Comparison of ENCODE assay signal across 8 mouse cellular contexts in the genomic region with DNA sequence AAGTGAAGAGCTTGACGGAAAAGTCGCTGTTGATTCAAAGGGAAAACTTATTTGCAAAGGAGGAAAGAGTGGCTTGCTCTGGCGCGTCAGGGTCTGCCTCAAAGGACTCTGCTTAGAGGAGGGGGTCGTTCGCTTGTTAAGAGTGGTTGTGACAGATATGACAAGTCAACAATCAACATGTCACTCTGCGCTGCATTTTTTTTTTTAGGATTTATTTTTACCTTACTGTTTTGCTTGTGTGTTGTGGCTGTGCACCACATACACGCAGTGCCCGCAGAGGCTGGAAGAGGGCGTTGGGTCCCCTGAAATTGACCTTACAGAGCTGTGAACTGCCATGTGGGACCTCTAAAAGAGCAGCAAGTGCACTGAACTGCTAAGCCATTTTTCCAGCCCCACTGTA. TPM values are rescaled to one million over a fixed set of nuclear protein-coding genes. Genes with fewer than 3 reads are reported as not detected.
DNase-seq lines count a peak whose midpoint lies in the region; ATAC-seq and TF ChIP-seq lines count a peak whose summit lies in the region.

No protein-coding gene starts in this region.

- no peaks in the 10 kb centered on the region for H3K27me3 ChIP-seq in heart, adult 2 months (ENCODE audit: control insufficient read depth, insufficient read depth, low read length)
- no peaks in the 10 kb centered on the region for H3K27me3 ChIP-seq in embryonic facial prominence, embryonic 15.5 days
- H3K27me3 ChIP-seq in kidney, postnatal 0 days (ENCODE audit: insufficient read depth, low read length) = no peaks in the 10 kb centered on the region
- H3K27me3 ChIP-seq in midbrain, embryonic 15.5 days (replicated peaks) = no peaks in the 10 kb centered on the region

- peak overlapping the region; percentile 59 for H3K4me2 ChIP-seq in embryonic facial prominence, embryonic 15.5 days (replicated peaks)
- peak overlapping the region; percentile 89 for H3K4me2 ChIP-seq in kidney, postnatal 0 days (ENCODE audit: low read length)
- H3K4me2 ChIP-seq in midbrain, embryonic 15.5 days = peak overlapping the region; percentile 70

- H3K4me3 ChIP-seq in heart, adult 2 months = peak overlapping the region; percentile 74
- peak overlapping the region; percentile 91 for H3K4me3 ChIP-seq in embryonic facial prominence, embryonic 15.5 days (replicated peaks)
- peak overlapping the region; percentile 74 for H3K4me3 ChIP-seq in kidney, postnatal 0 days (replicated peaks; ENCODE audit: low read depth, low read length)
- H3K4me3 ChIP-seq in midbrain, embryonic 15.5 days = peak overlapping the region; percentile 80

- DNase-seq in heart, adult 2 months = no peak
- no peak for DNase-seq in heart, postnatal 4 days
- peak; percentile 15 for DNase-seq in kidney, postnatal 0 days (ENCODE audit: low spot score)
- DNase-seq in Muller cell, postnatal 12 days (ENCODE audit: inconsistent ontology term) = no peak
- DNase-seq in ovary, postnatal 10 days (ENCODE audit: low spot score) = no peak

- intact Hi-C loops in heart, adult 2 months (cut with DNase I) = loop anchor here (5.0 to 10.0 kb wide), 2 partner anchors 92 to 279 kb away; partner anchors contain the start of genes 4930590J08Rik and Nr2c2

- peak overlapping the region; percentile 66 for H3K27ac ChIP-seq in heart, adult 2 months
- H3K27ac ChIP-seq in embryonic facial prominence, embryonic 15.5 days (replicated peaks) = no peak overlapping the region; the same call in 1 of the 2 replicates
- no peak overlapping the region for H3K27ac ChIP-seq in kidney, postnatal 0 days
- H3K27ac ChIP-seq in midbrain, embryonic 15.5 days = peak overlapping the region; percentile 83

- peak; percentile 19; the same call in 1 of the 2 replicates for TF ChIP-seq CTCF in heart, adult 2 months (IDR thresholded peaks at IDR 0.05)
- TF ChIP-seq CTCF in kidney, postnatal 0 days (IDR thresholded peaks at IDR 0.05; ENCODE audit: low read depth) = no peak

- H3K9ac ChIP-seq in heart, adult 2 months (ENCODE audit: low read depth, low read length) = peak overlapping the region; percentile 54
- H3K9ac ChIP-seq in embryonic facial prominence, embryonic 15.5 days = no peak overlapping the region
- peak overlapping the region; percentile 74; the same call in 1 of the 2 replicates for H3K9ac ChIP-seq in kidney, postnatal 0 days (ENCODE audit: low read depth, low read length)
- peak overlapping the region; percentile 74 for H3K9ac ChIP-seq in midbrain, embryonic 15.5 days

- peaks cover 1% of the 10 kb centered on the region; the same call in 1 of the 2 replicates for H3K4me1 ChIP-seq in heart, adult 2 months (ENCODE audit: control insufficient read depth, insufficient read depth, low read length)
- peaks cover 10% of the 10 kb centered on the region for H3K4me1 ChIP-seq in embryonic facial prominence, embryonic 15.5 days
- H3K4me1 ChIP-seq in kidney, postnatal 0 days (replicated peaks; ENCODE audit: insufficient read depth, low read length) = peaks cover 8% of the 10 kb centered on the region
- peaks cover 16% of the 10 kb centered on the region for H3K4me1 ChIP-seq in midbrain, embryonic 15.5 days

- ATAC-seq in CD4-positive, CD25-positive, alpha-beta regulatory T cell, adult 4 months = peak; percentile 40
- no peak for ATAC-seq in embryonic facial prominence, embryonic 15.5 days (ENCODE audit: insufficient number of reproducible peaks, low FRiP score, low TSS enrichment, low read depth)
- no peak for ATAC-seq in kidney, postnatal 0 days (replicated peaks; ENCODE audit: low FRiP score, low read depth)
- ATAC-seq in midbrain, embryonic 15.5 days (replicated peaks) = peak; percentile 80

- 10% methylated on average over 10 of the region's 10 CpGs for WGBS in heart, adult 2 months
- WGBS in embryonic facial prominence, embryonic 15.5 days = 4% methylated on average over 10 of the region's 10 CpGs
- WGBS in kidney, postnatal 0 days = 6% methylated on average over 10 of the region's 10 CpGs
- 4% methylated on average over 10 of the region's 10 CpGs for WGBS in midbrain, embryonic 15.5 days

- no peak for TF ChIP-seq POLR2A in heart, adult 2 months (IDR thresholded peaks at IDR 0.05; ENCODE audit: insufficient read depth, low read depth, low read length)

- TF ChIP-seq EP300 in heart, adult 2 months (IDR thresholded peaks at IDR 0.05; ENCODE audit: insufficient read depth, low read depth, low read length) = no peak

- H3K9me3 ChIP-seq in embryonic facial prominence, embryonic 15.5 days (replicated peaks) = no peaks in the 10 kb centered on the region
- H3K9me3 ChIP-seq in kidney, postnatal 0 days (replicated peaks; ENCODE audit: low read length) = no peaks in the 10 kb centered on the region
- H3K9me3 ChIP-seq in midbrain, embryonic 15.5 days = no peaks in the 10 kb centered on the region; the same call in 1 of the 2 replicates

- H3K79me2 ChIP-seq in heart, adult 2 months (replicated peaks; ENCODE audit: control insufficient read depth, insufficient read depth, low read length) = no peaks in the 10 kb centered on the region; the same call in 1 of the 2 replicates

- H3K36me3 ChIP-seq in heart, adult 2 months (ENCODE audit: control insufficient read depth, insufficient read depth, low read length) = no peaks in the 10 kb centered on the region
- peaks cover 48% of the 10 kb centered on the region for H3K36me3 ChIP-seq in embryonic facial prominence, embryonic 15.5 days
- H3K36me3 ChIP-seq in kidney, postnatal 0 days (ENCODE audit: insufficient read depth, low read length) = peaks cover 21% of the 10 kb centered on the region
- peaks cover 10% of the 10 kb centered on the region; the same call in 1 of the 2 replicates for H3K36me3 ChIP-seq in midbrain, embryonic 15.5 days (replicated peaks)

RNA-seq across cellular contexts. Expression of gene Mrps25, which starts 0.3 kb away (rescaled TPM):
- total RNA-seq in heart, adult 2 months (2021) = 10 to 100 TPM; 70.5 to 76.5 TPM
- 21.2 and 35.9 TPM in 2 replicates for polyA plus RNA-seq in heart, adult 2 months (2012; rRNA removed)
- total RNA-seq in heart, postnatal 4 days (2021) = 10 to 100 TPM; 55.7 to 56.8 TPM
- polyA plus RNA-seq in CD4-positive, CD25-positive, alpha-beta regulatory T cell, adult 4 months (2017; shearing (Covaris generic)) = 10 to 100 TPM; 48.7 to 58.2 TPM
- polyA plus RNA-seq in embryonic facial prominence, embryonic 15.5 days (2015; fragmentation: Nextera tagmentation; extraction: Ambion mirVana) = 82.5 and 82.9 TPM in 2 replicates
- polyA plus RNA-seq in kidney, postnatal 0 days (2015; fragmentation: Nextera tagmentation; extraction: Ambion mirVana) = 95.7 and 108 TPM in 2 replicates
- 64.8 and 67.0 TPM in 2 replicates for polyA plus RNA-seq in midbrain, embryonic 15.5 days (2015; fragmentation: Nextera tagmentation; extraction: Ambion mirVana)

RNA-seq across cellular contexts. Expression of gene Rbsn, which starts 30.5 kb away (rescaled TPM):
- 10 to 100 TPM; 11.6 to 15.7 TPM for total RNA-seq in heart, adult 2 months (2021)
- 6.4 and 11.3 TPM in 2 replicates for polyA plus RNA-seq in heart, adult 2 months (2012; rRNA removed)
- total RNA-seq in heart, postnatal 4 days (2021) = 10 to 100 TPM; 16.1 to 21.5 TPM
- 10 to 100 TPM; 13.7 to 26.3 TPM for polyA plus RNA-seq in CD4-positive, CD25-positive, alpha-beta regulatory T cell, adult 4 months (2017; shearing (Covaris generic))
- 25.2 and 25.6 TPM in 2 replicates for polyA plus RNA-seq in embryonic facial prominence, embryonic 15.5 days (2015; fragmentation: Nextera tagmentation; extraction: Ambion mirVana)
- 15.0 and 17.9 TPM in 2 replicates for polyA plus RNA-seq in kidney, postnatal 0 days (2015; fragmentation: Nextera tagmentation; extraction: Ambion mirVana)
- 31.3 and 39.0 TPM in 2 replicates for polyA plus RNA-seq in midbrain, embryonic 15.5 days (2015; fragmentation: Nextera tagmentation; extraction: Ambion mirVana)

Comparison
In these comparisons a context has a peak if more than half of its experiments do, and no peak if none do; other contexts are left out.
1. H3K27ac ChIP-seq: peak in heart, adult 2 months (single experiment) and midbrain, embryonic 15.5 days (single experiment); none in embryonic facial prominence, embryonic 15.5 days (single experiment) and kidney, postnatal 0 days (single experiment).
2. ATAC-seq: peak in CD4-positive, CD25-positive, alpha-beta regulatory T cell, adult 4 months (single experiment) and midbrain, embryonic 15.5 days (single experiment); none in embryonic facial prominence, embryonic 15.5 days (single experiment) and kidney, postnatal 0 days (single experiment).
3. Peak in every context shown above with its lines, with median percentiles within 50 percentile points of each other: H3K4me3 ChIP-seq and H3K4me2 ChIP-seq.